Mouse (Mus musculus) testis, adult 2 months (tissue): ENCODE measurements around the gene Btbd18. TPM values are rescaled to one million over a fixed set of nuclear protein-coding genes. Genes with fewer than 3 reads are reported as not detected.

ENCODE experiments used
- H3K27ac ChIP-seq: fragments of 200-500 bp; 2 replicates; pipeline ENCODE4 v1.5.1; 2012; ENCODE audit warnings: low read depth, low read length; ENCODE audit not compliant: control insufficient read depth, insufficient read depth
- H3K27me3 ChIP-seq: fragments of 200-500 bp; 2 replicates; pipeline ENCODE4 v1.6.1; 2012; ENCODE audit warnings: mild to moderate bottlenecking, low read length, moderate library complexity; ENCODE audit not compliant: control insufficient read depth, insufficient read depth
- H3K36me3 ChIP-seq: fragments of 200-500 bp; 2 replicates; pipeline ENCODE4 v1.6.1; 2012; ENCODE audit warnings: mild to moderate bottlenecking, low read length; ENCODE audit not compliant: control insufficient read depth, insufficient read depth
- H3K4me1 ChIP-seq: fragments of 200-500 bp; 2 replicates; pipeline ENCODE4 v1.6.1; 2012; ENCODE audit warnings: low read length; ENCODE audit not compliant: control insufficient read depth, insufficient read depth
- H3K4me3 ChIP-seq: fragments of 200-500 bp; 2 replicates; pipeline ENCODE4 v1.5.1; 2012; ENCODE audit warnings: low read depth, mild to moderate bottlenecking, low read length, moderate library complexity, mixed read lengths; ENCODE audit not compliant: control insufficient read depth
- CTCF ChIP-seq: fragments of 200-500 bp; IDR thresholded peaks from 2 replicates; pipeline ENCODE4 v1.5.1; 2012; ENCODE audit warnings: low read depth, mild to moderate bottlenecking, inconsistent platforms, low read length, moderate library complexity; ENCODE audit not compliant: control insufficient read depth, insufficient read depth, insufficient replicate concordance
- POLR2A ChIP-seq: fragments of 200-500 bp; IDR thresholded peaks from 2 replicates; pipeline ENCODE4 v1.6.1; 2012; ENCODE audit warnings: low read depth, mild to moderate bottlenecking, inconsistent platforms, low read length, moderate library complexity; ENCODE audit not compliant: control insufficient read depth
- polyA plus RNA-seq: library from polyadenylated mRNA; depleted of rRNA; stranded (reverse); fragments of >200 nt; gene quantifications from 2 replicates; pipeline ENCODE4 v1.2.3, GENCODE M21; 2012; rRNA removed

Btbd18 gene
- polyA plus RNA-seq, 1 experiment, result 4.2 TPM

- Histone ChIP-seq H3K36me3 (no peaks in the 10 kb centered on the region), H3K4me1 (peaks cover 2% of the 10 kb centered on the region; the same call in 1 of the 2 replicates), H3K4me3 (peak overlapping the region; percentile 73), H3K27me3 (no peaks in the 10 kb centered on the region), H3K27ac (no peak overlapping the region)
- no peak for TF ChIP-seq POLR2A
- TF ChIP-seq CTCF, result no peak
Observed at GRCm38 (mm10) chr2:84717357-84717756, 58.5 kb downstream of the Btbd18 start.

Other genes with a start within 250 kb of the Btbd18 start
- 0.42 and 0.48 TPM in 2 replicates for gene Calcrl, start 233.7 kb upstream of the Btbd18 start, polyA plus RNA-seq
- 1.2 and 1.5 TPM in 2 replicates for gene Tfpi, start 182.3 kb upstream of the Btbd18 start, polyA plus RNA-seq
- 19.9 and 24.3 TPM in 2 replicates for gene Ctnnd1, start 8.3 kb upstream of the Btbd18 start, polyA plus RNA-seq
- 13.5 and 16.3 TPM in 2 replicates for gene Selenoh, start 11.7 kb downstream of the Btbd18 start, polyA plus RNA-seq
- not detected in 2 replicates for gene Gm28635, start 19.0 kb downstream of the Btbd18 start, polyA plus RNA-seq
- gene Med19, start 19.3 kb downstream of the Btbd18 start, polyA plus RNA-seq, result 11.8 and 14.3 TPM in 2 replicates
- gene Tmx2, start 20.1 kb downstream of the Btbd18 start, polyA plus RNA-seq, result 86.0 and 89.0 TPM in 2 replicates
- gene Zdhhc5, start 56.1 kb downstream of the Btbd18 start, polyA plus RNA-seq, result 234 and 236 TPM in 2 replicates
- 27.6 and 32.8 TPM in 2 replicates for gene Clp1, start 68.3 kb downstream of the Btbd18 start, polyA plus RNA-seq
- 13.6 and 14.8 TPM in 2 replicates for gene Ypel4, start 75.0 kb downstream of the Btbd18 start, polyA plus RNA-seq
- 0.21 and 0.26 TPM in 2 replicates for gene Gm19426, start 84.6 kb downstream of the Btbd18 start, polyA plus RNA-seq
- gene Serping1, start 116.4 kb downstream of the Btbd18 start, polyA plus RNA-seq, result 40.5 and 53.4 TPM in 2 replicates
- 2.2 and 2.3 TPM in 2 replicates for gene Ube2l6, start 139.7 kb downstream of the Btbd18 start, polyA plus RNA-seq
- 3.0 and 3.4 TPM in 2 replicates for gene Smtnl1, start 163.6 kb downstream of the Btbd18 start, polyA plus RNA-seq
- gene Timm10, start 167.9 kb downstream of the Btbd18 start, polyA plus RNA-seq, result 23.3 and 28.5 TPM in 2 replicates
- 0.63 and 1.00 TPM in 2 replicates for gene Slc43a1, start 179.8 kb downstream of the Btbd18 start, polyA plus RNA-seq
- 2.4 and 2.7 TPM in 2 replicates for gene Rtn4rl2, start 227.6 kb downstream of the Btbd18 start, polyA plus RNA-seq